Mouse (Mus musculus): ENCODE data around the gene Zfyve9.

DNA sequence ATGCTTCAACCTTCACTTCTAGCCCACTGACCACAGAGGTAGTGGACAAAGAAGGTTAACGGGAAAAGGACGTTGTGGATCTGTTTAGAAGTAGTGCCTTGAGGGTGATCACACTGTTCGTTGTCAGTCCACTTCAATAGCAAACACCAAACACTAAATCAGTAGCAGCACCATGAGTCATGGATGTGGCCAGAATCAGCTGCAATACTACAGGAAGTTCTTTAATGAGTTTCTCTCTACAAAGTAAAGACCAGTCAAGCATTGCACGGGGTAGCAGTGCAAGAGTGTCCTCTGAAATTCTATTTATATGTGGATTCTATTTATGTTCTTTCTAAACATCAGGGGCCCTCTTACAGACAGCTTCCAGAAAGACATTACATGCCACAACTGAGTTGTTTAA lies 182.3 kb downstream of the Zfyve9 start:
- no peak for TF ChIP-seq CTCF (IDR thresholded peaks at IDR 0.05)
- TF ChIP-seq EP300 (IDR thresholded peaks at IDR 0.05), result no peak
